Mouse (Mus musculus) cortical plate, adult 2 months (tissue): Measurements from ENCODE around the gene Rassf10.

Experiments used
- CTCF ChIP-seq: fragments of 200-500 bp; IDR thresholded peaks from 2 replicates; pipeline ENCODE4 v1.5.1; 2011; ENCODE audit warnings: mild to moderate bottlenecking, control low read depth, low read length; ENCODE audit not compliant: insufficient read depth; ENCODE audit errors: extremely low read depth
- POLR2A ChIP-seq: fragments of 200-500 bp; IDR thresholded peaks from 2 replicates; pipeline ENCODE4 v1.6.1; 2011; ENCODE audit warnings: mild to moderate bottlenecking, low read length, control low read depth; ENCODE audit not compliant: insufficient read depth; ENCODE audit errors: extremely low read depth

GRCm38 (mm10) chr7:113005726-113006125 is 52.0 kb downstream of the Rassf10 start:
- TF ChIP-seq CTCF (no peak), POLR2A (no peak)
